Mouse (Mus musculus) midbrain, embryonic 12.5 days (tissue): Measurements from ENCODE around the gene Ccnjl. TPM values are rescaled to one million over a fixed set of nuclear protein-coding genes. Genes with fewer than 3 reads are reported as not detected.

Source experiments
- ATAC-seq: fragments of 200-750 bp; cut with Nextera tagmentation; 2 replicates; pipeline ENCODE4 v1.8.0; 2017; ENCODE audit warnings: low read depth, moderate TSS enrichment, moderate library complexity; ENCODE audit not compliant: low FRiP score
- H3K27ac ChIP-seq: fragments of 300-500 bp; sonication (generic); replicated peaks from 2 replicates; pipeline ENCODE4 v1.5.1; 2016; ENCODE audit warnings: mild to moderate bottlenecking
- H3K27me3 ChIP-seq: fragments of 300-500 bp; sonication (generic); 2 replicates; pipeline ENCODE4 v1.6.1; 2016; ENCODE audit warnings: mild to moderate bottlenecking
- H3K36me3 ChIP-seq: fragments of 300-500 bp; sonication (generic); 2 replicates; pipeline ENCODE4 v1.6.1; 2016
- H3K4me1 ChIP-seq: fragments of 300-500 bp; sonication (generic); 2 replicates; pipeline ENCODE4 v1.6.1; 2016
- H3K4me2 ChIP-seq: fragments of 300-500 bp; sonication (generic); replicated peaks from 2 replicates; pipeline ENCODE4 v1.6.1; 2016; ENCODE audit warnings: mild to moderate bottlenecking, moderate library complexity
- H3K4me3 ChIP-seq: fragments of 300-500 bp; sonication (generic); 2 replicates; pipeline ENCODE4 v1.5.1; 2016; ENCODE audit warnings: mild to moderate bottlenecking
- H3K9ac ChIP-seq: fragments of 300-500 bp; sonication (generic); replicated peaks from 2 replicates; pipeline ENCODE4 v1.6.1; 2016; ENCODE audit warnings: mild to moderate bottlenecking, moderate library complexity
- H3K9me3 ChIP-seq: fragments of 300-500 bp; sonication (generic); 2 replicates; pipeline ENCODE4 v1.6.1; 2016; ENCODE audit warnings: mild to moderate bottlenecking
- WGBS: fragments of 180-500 bp; shearing (Covaris S2); methylation state at CpG from one replicate; pipeline ENCODE4 v1.1.7; 2016; 5-methylcytosine and 5-hydroxymethylcytosine counted together
- polyA plus RNA-seq: library from polyadenylated mRNA; unstranded; fragments of >200 nt; fragmentation: Nextera tagmentation; extraction: Ambion mirVana; gene quantifications from 2 replicates; pipeline ENCODE4 v1.2.1, GENCODE M21; 2016

Gene Ccnjl
- polyA plus RNA-seq, 1 experiment from 2014 or later, result 32.4 TPM

GRCm38 (mm10) chr11:43530043-43530442 is 1.5 kb downstream of the Ccnjl start:
- Histone ChIP-seq H3K9ac (peak overlapping the region; percentile 34; the same call in 1 of the 2 replicates), H3K4me3 (peak overlapping the region; percentile 81), H3K36me3 (peaks cover 24% of the 10 kb centered on the region), H3K27ac (no peak overlapping the region), H3K9me3 (no peaks in the 10 kb centered on the region), H3K4me1 (peaks cover 28% of the 10 kb centered on the region), H3K4me2 (peak overlapping the region; percentile 74), H3K27me3 (no peaks in the 10 kb centered on the region)
- ATAC-seq, result no peak
- 14% methylated on average over 3 of the region's 3 CpGs for WGBS

GRCm38 (mm10) chr11:43531619-43532018 is 3.0 kb downstream of the Ccnjl start:
- peaks cover 40% of the 10 kb centered on the region for H3K36me3 ChIP-seq
- no peak for ATAC-seq
- H3K27me3 ChIP-seq, result no peaks in the 10 kb centered on the region
- peaks cover 28% of the 10 kb centered on the region for H3K4me1 ChIP-seq
- no peaks in the 10 kb centered on the region for H3K9me3 ChIP-seq
- peak overlapping the region; percentile 74 for H3K4me2 ChIP-seq
- H3K9ac ChIP-seq, result no peak overlapping the region
- H3K27ac ChIP-seq, result no peak overlapping the region; the same call in 1 of the 2 replicates
- WGBS, result 60% methylated on average over 5 of the region's 5 CpGs
- no peak overlapping the region for H3K4me3 ChIP-seq

GRCm38 (mm10) chr11:43537074-43537473 is 8.5 kb downstream of the Ccnjl start:
- WGBS, result 74% methylated on average over 6 of the region's 6 CpGs
- H3K36me3 ChIP-seq, result peaks cover 62% of the 10 kb centered on the region
- no peak for ATAC-seq

GRCm38 (mm10) chr11:43539863-43540262 is 11.3 kb downstream of the Ccnjl start:
- 21% methylated on average over 6 of the region's 6 CpGs for WGBS
- H3K4me1 ChIP-seq, result peaks cover 21% of the 10 kb centered on the region

More at GRCm38 (mm10) chr11:43537074-43537473, 8.5 kb downstream of the Ccnjl start:
- H3K4me2 ChIP-seq, result no peak overlapping the region
- peaks cover 25% of the 10 kb centered on the region for H3K4me1 ChIP-seq
- H3K27me3 ChIP-seq, result no peaks in the 10 kb centered on the region
- no peak overlapping the region for H3K27ac ChIP-seq
- H3K9me3 ChIP-seq, result no peaks in the 10 kb centered on the region
- no peak overlapping the region for H3K4me3 ChIP-seq
- H3K9ac ChIP-seq, result no peak overlapping the region

GRCm38 (mm10) chr11:43543711-43544466 is 15.3 kb downstream of the Ccnjl start:
- H3K4me3 ChIP-seq, result no peak overlapping the region
- H3K9me3 ChIP-seq, result no peaks in the 10 kb centered on the region
- H3K27me3 ChIP-seq, result no peaks in the 10 kb centered on the region
- no peak overlapping the region for H3K27ac ChIP-seq
- peaks cover 53% of the 10 kb centered on the region for H3K4me1 ChIP-seq
- WGBS, result 93% methylated on average over 15 of the region's 15 CpGs
- H3K9ac ChIP-seq, result no peak overlapping the region
- no peak overlapping the region for H3K4me2 ChIP-seq
- peaks cover 15% of the 10 kb centered on the region; the same call in 1 of the 2 replicates for H3K36me3 ChIP-seq
- ATAC-seq, result no peak

More at GRCm38 (mm10) chr11:43539863-43540262, 11.3 kb downstream of the Ccnjl start:
- Histone ChIP-seq H3K27me3 (no peaks in the 10 kb centered on the region), H3K9me3 (no peaks in the 10 kb centered on the region), H3K9ac (no peak overlapping the region), H3K36me3 (peaks cover 53% of the 10 kb centered on the region), H3K27ac (peak overlapping the region; percentile 69; the same call in 1 of the 2 replicates), H3K4me3 (no peak overlapping the region), H3K4me2 (no peak overlapping the region)
- ATAC-seq, result peak; percentile 88

- no peak overlapping the region for H3K4me2 ChIP-seq
- H3K36me3 ChIP-seq, result peaks cover 14% of the 10 kb centered on the region; the same call in 1 of the 2 replicates
- no peak overlapping the region for H3K4me3 ChIP-seq
- no peak overlapping the region for H3K9ac ChIP-seq
- H3K9me3 ChIP-seq, result no peaks in the 10 kb centered on the region
- no peak overlapping the region for H3K27ac ChIP-seq
- H3K27me3 ChIP-seq, result no peaks in the 10 kb centered on the region
- 81% methylated on average over 7 of the region's 7 CpGs for WGBS
- no peak for ATAC-seq
- H3K4me1 ChIP-seq, result peaks cover 53% of the 10 kb centered on the region
These were observed 16.2 kb downstream of the Ccnjl start for GRCm38 (mm10) chr11:43544819-43545218.

- H3K27ac ChIP-seq, result no peak overlapping the region
- no peak overlapping the region for H3K9ac ChIP-seq
- peaks cover 46% of the 10 kb centered on the region for H3K4me1 ChIP-seq
- no peaks in the 10 kb centered on the region for H3K9me3 ChIP-seq
- no peak overlapping the region for H3K4me2 ChIP-seq
- peaks cover 14% of the 10 kb centered on the region; the same call in 1 of the 2 replicates for H3K36me3 ChIP-seq
- no peaks in the 10 kb centered on the region for H3K27me3 ChIP-seq
- H3K4me3 ChIP-seq, result no peak overlapping the region
- WGBS, result 31% methylated on average over 16 of the region's 16 CpGs
- no peak; the same call in 1 of the 2 replicates for ATAC-seq
These were observed 17.4 kb downstream of the Ccnjl start for GRCm38 (mm10) chr11:43545873-43546475.

GRCm38 (mm10) chr11:43546678-43547077 is 18.1 kb downstream of the Ccnjl start:
- 39% methylated on average over 4 of the region's 4 CpGs for WGBS

GRCm38 (mm10) chr11:43548148-43548547 is 19.6 kb downstream of the Ccnjl start:
- Histone ChIP-seq H3K9ac (no peak overlapping the region), H3K4me1 (peaks cover 53% of the 10 kb centered on the region)
- peak; percentile 45; the same call in 1 of the 2 replicates for ATAC-seq

More at GRCm38 (mm10) chr11:43546678-43547077, 18.1 kb downstream of the Ccnjl start:
- Histone ChIP-seq H3K36me3 (peaks cover 14% of the 10 kb centered on the region; the same call in 1 of the 2 replicates), H3K27me3 (no peaks in the 10 kb centered on the region), H3K4me2 (no peak overlapping the region), H3K9ac (no peak overlapping the region), H3K4me1 (peaks cover 47% of the 10 kb centered on the region), H3K4me3 (no peak overlapping the region), H3K9me3 (no peaks in the 10 kb centered on the region), H3K27ac (no peak overlapping the region)
- no peak for ATAC-seq

GRCm38 (mm10) chr11:43548657-43549435 is 20.3 kb downstream of the Ccnjl start:
- H3K36me3 ChIP-seq, result peaks cover 4% of the 10 kb centered on the region; the same call in 1 of the 2 replicates
- WGBS, result 64% methylated on average over 12 of the region's 12 CpGs
- no peak for ATAC-seq

More at GRCm38 (mm10) chr11:43548148-43548547, 19.6 kb downstream of the Ccnjl start:
- Histone ChIP-seq H3K4me3 (no peak overlapping the region), H3K4me2 (no peak overlapping the region), H3K27ac (peak overlapping the region; percentile 75), H3K9me3 (no peaks in the 10 kb centered on the region), H3K27me3 (no peaks in the 10 kb centered on the region), H3K36me3 (peaks cover 11% of the 10 kb centered on the region; the same call in 1 of the 2 replicates)
- 21% methylated on average over 7 of the region's 7 CpGs for WGBS

GRCm38 (mm10) chr11:43549701-43550100 is 21.1 kb downstream of the Ccnjl start:
- no peak for ATAC-seq
- Histone ChIP-seq H3K4me2 (no peak overlapping the region), H3K27me3 (no peaks in the 10 kb centered on the region), H3K4me3 (no peak overlapping the region), H3K9ac (no peak overlapping the region), H3K9me3 (no peaks in the 10 kb centered on the region), H3K4me1 (peaks cover 53% of the 10 kb centered on the region), H3K27ac (no peak overlapping the region), H3K36me3 (peaks cover 7% of the 10 kb centered on the region; the same call in 1 of the 2 replicates)
- WGBS, result 39% methylated on average over 11 of the region's 11 CpGs

More at GRCm38 (mm10) chr11:43548657-43549435, 20.3 kb downstream of the Ccnjl start:
- H3K4me2 ChIP-seq, result no peak overlapping the region
- no peak overlapping the region for H3K4me3 ChIP-seq
- peaks cover 53% of the 10 kb centered on the region for H3K4me1 ChIP-seq
- no peak overlapping the region for H3K9ac ChIP-seq
- H3K27me3 ChIP-seq, result no peaks in the 10 kb centered on the region
- H3K27ac ChIP-seq, result peak overlapping the region; percentile 75
- H3K9me3 ChIP-seq, result no peaks in the 10 kb centered on the region
